Mouse (Mus musculus) CD4-positive, CD25-positive, alpha-beta regulatory T cell, adult 4 months (primary cell): ENCODE data around the gene Fkrp. TPM values are rescaled to one million over a fixed set of nuclear protein-coding genes. Genes with fewer than 3 reads are reported as not detected.
A peak's percentile ranks its signal among the peaks of the same experiment; 100 is the strongest.

ENCODE experiments used
- ATAC-seq: one replicate; pipeline ENCODE4 v1.8.0; 2017
- polyA plus RNA-seq, 2 experiments: library from polyadenylated mRNA; unstranded; fragments of 100-300 nt; shearing (Covaris generic); gene quantifications; one replicate each; pipeline ENCODE4 v1.2.1; 2017

The Fkrp gene
- polyA plus RNA-seq, 2 experiments from 2014 or later, result 6.8 to 11.2 TPM

DNA sequence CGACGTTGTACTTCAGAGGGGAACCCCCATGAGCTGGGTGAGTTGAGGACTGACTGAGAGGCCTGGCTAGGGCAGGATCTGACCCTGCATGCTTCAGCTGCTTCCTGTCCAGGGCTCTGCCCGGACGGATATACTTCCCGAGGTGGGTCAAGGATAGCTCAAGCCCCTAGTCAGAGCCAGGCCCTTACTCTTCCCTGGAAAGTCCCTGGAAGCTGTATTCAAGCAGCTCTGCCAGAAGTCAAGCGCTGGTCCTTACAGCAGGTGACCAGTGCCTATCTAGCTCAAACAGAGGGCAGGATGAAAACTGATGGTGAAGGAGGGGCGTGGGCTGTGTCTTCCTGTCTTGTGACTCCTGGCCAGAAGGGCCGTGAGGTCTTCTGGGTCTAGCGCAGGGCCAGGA lies 13.9 kb upstream of the Fkrp start:
- ATAC-seq, result no peak

DNA sequence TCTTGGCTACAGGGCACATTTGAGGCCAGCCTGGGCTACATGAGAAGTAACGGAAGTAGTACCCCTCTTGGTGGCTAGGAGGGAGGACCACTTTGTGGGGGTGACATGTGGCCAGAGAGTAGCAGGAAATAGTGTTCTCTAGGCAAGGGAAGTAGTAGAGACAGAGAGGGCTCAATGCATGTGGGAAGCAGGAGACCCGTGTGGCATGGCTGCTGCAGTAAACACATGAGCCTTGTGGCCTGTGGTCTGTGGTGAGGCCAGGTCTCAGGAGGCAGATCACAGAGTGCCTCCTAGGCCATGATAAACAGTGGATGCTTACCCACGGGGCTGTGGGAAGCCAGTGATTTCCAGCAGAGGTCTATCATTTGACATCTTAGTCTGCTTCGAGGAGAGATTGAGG lies 10.7 kb upstream of the Fkrp start:
- ATAC-seq, result no peak

DNA sequence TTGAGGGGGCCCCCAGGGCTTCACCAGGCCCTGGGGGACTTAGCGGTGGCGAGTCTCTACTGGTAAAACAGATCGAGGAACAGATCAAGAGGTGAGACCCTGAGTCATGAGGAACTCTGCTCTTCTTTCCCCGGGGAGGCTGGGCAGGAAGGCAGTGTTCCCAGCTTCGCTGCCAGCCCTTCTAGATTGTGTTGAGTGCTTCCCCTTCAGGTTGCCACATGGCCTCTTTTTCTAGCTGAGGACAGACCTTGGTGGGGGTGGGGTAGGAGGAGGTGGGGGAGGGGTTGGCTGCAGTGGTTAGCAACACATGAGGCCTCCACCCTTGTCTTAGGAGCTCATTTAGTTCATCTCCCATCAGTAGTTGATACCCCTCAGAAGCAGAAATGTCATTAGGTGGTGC lies 10.0 kb upstream of the Fkrp start:
- no peak for ATAC-seq

DNA sequence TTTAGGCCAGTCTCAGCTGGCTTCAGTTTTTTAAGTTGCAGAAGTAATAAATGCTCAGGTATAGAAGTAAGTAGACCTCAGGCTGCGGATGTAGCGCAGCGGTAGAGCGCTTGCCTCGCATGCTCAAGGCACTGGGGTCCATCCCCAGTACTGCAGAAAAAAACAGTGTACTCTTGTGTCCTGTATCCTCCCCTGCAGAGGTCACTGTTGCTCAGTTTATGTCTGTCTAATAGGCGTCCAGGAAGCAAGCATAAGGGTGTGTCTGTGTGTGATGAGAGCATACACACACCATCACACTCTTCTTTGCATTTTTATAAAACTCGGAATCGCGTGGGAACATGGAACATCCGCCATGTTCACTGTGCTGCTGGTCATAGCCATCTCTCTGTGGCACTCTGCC lies 9.3 kb upstream of the Fkrp start:
- peak; percentile 95 for ATAC-seq

DNA sequence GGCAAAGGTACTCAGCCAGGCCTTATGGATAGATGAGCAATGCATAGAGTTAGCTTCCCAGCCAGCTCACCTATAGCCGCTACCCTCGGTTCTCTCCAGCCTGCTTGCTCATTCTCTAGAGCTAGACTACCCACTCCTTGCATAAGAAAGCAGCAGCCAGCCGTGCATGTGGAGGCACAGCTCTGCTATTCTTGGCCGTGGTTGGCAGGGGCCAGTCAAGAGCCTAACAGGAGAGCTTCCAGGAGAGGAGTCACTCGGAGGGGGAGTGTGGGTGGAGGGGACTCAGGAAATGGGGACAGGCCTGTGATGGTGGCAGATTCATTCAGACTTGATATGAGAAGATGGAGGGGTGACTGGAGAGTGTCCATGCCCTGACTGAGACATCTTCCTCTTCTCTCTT lies 7.2 kb upstream of the Fkrp start:
- no peak for ATAC-seq

DNA sequence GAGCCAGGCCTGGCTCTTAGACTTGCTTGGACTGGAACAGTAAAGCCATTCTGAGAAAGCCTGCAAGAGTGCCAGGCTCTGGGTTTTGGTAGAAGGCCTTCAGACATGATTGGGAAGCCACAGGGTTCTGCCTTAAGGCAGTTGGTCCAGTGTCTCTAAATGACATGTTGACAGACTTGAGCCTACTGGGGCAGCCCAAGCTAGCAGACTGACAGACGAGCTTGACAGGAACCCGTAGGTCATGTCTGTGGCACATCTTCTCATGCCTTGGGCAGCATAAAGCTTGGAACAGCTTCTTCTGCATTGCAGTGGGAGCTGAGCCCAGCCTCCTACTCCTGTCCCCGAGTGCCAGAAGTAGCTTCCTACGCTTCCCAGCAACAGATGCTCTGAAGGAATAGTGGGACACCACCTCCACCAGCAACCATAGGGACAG lies 5.2 kb upstream of the Fkrp start:
- ATAC-seq, result no peak

DNA sequence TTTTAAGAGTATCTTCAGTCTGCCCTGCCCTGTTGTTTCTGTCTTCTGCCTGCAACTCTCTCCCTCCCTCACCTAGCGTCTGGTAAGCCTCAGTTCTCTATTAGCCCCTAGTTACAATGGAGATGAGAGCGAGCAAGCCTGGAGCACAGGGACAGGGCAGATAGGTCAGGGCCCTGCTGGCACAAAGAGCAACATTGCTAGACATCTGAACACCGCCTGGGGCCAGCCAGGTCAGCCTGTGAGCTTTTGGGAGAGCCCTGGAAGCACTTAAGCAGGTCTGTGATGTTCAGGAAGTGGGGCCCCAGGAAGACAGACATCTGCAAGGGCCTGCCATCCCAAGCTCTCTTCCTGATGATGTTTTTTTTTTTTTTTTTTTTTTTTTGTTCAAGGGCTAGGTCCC lies 4.6 kb upstream of the Fkrp start:
- no peak for ATAC-seq

DNA sequence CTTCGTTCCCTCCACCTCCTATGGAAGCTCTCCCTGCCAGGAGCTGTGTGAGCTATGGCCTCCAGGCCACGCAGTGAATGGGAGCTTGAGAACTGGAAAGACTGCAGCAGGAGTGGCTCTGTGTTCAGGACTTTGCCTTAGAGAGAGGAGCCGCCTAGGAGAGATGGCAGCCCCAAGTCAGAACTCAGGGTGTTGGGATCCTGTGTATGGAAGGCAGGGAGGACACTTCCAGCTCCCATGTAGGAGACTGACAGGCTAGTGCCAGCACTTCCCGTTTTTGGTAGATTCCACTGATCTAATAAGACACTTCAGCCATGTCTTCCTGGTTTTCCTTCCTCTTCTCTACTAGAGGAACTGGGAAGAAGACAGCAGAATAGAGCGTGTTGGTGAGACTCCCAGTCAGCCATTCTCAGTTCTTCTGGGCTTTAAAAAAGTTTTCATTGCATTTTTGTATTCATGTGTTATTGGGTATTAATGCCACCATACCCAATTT lies 3.8 kb upstream of the Fkrp start:
- ATAC-seq, result no peak

DNA sequence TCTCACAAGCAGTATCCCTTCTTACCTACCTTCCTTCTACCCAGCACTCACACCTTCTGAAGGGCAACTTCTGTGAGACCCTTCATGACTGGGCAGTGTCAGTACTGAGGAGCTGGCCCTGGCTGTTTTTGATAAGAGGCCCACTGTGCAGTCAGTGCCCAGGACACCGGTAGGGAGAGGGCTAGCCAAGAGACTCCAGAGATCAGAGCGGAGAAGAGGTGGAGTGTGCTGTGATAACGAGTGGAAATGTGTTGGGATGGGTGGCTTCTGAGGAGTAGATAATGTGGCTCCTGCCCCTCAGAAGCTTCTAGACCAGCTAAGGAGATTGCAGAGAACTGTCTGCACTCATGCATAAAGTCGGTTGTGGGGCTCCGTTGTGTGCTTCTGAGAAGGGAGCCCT lies 3.3 kb upstream of the Fkrp start:
- ATAC-seq, result no peak

DNA sequence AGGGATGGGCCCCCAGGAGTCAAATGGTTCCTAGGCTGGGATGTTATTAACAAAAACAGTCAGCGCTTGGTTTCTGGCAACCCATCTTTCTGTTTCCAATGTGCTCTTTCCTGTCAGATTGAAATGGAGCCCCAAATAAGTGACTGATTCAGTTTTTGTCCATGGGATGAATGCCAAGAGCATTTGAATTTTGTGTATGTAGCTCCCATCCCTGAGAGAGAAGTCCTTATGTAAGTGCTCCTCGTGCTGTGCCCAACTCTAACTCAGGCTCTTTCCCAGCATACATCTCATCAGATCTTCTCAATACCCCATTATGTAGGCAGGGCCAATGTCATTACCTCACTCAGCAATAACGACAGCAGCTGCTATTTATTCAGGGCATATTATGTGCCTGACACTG lies 1.2 kb upstream of the Fkrp start:
- ATAC-seq, result no peak

DNA sequence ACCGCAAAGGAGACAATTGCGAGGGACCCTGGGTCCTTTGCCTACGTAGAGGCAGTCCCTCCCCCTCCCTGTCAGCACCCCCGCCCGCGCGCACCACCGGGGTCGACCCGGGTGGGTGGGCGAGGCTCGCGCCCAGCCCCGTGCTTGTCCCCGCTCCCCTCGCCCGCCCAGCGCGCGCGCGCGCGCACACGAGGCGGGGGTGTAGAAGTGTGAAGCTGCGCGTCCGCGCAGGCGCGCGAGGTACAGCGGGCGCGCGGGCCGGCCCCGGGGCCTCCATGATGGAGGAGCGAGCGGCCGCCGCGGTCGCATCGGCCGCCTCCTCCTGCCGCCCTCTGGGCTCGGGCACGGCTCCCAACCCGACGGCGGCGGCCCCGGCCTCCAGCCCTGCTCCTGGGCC lies 456 bp downstream of the Fkrp start:
- ATAC-seq, result peak; percentile 82

DNA sequence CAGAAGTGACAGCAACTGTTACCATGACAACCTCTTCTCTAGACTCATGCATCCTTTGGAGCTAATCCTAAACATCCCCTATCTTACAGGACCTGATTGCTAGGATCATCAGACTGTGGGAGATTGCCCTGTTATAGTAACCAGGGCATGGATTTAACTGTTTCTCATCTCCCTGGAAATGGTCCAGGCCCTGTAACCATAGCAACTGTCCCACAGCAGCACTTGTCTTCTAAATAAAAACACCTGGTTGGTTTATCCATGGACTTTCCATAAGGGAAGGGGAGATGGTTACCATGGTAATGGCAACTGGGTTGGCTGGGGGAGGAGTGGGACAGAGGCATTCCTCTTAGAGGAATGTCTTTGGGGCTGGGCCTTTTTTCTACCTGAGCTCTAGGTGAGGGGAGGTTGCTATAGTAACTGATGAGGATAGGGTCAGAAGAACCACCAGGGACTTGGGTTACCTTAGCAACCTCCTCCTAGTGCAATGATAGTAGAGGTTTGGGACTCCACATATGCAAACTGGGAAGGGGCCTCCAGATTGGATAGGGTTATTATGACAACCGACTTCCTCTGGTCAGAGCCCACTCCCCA lies 1.1 kb downstream of the Fkrp start, which contains the start of gene Strn4:
Gene Strn4 (plus strand): TSS at position 539 of the 591 bp plus-strand sequence.
- no peak for ATAC-seq

DNA sequence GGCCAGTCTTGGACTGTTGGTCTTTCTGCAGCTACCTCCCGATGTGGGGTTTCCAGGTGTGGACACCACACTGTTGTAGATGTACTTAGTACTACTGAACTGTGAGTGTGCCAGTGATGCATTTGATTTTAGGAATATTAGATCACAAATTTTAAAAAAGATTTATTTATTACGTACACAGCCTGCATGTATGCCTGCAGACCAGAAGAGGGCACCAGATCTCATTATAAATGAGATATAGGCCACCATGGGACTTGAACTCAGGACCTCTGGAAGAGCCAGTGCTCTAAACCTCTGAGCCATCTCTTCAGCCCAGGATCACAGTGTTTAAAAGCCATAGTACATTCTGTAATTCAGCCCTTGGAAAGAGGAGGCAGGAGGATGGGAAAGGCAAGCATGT lies 4.0 kb downstream of the Fkrp start:
- no peak for ATAC-seq

DNA sequence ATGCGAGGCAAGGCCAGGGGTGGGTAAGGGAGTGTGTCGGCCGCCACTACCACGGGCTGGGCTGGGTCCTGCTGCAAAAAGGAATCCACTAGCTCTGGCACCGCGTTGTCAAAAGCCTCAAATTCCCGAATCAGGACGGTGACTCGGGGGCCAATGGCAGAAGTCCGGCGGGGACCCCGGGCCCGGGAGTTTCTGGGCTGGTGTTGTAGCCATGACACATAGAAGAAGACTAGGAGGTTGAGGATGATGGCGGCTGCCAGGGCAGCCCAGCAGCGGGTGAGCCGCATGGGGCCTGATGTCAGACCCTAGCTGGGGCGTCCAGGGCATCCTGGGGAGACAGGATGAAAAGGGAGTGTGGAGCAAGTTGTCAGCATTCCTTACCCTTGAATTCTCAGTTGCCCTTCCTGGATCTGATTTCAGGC lies 4.9 kb downstream of the Fkrp start:
- ATAC-seq, result no peak

DNA sequence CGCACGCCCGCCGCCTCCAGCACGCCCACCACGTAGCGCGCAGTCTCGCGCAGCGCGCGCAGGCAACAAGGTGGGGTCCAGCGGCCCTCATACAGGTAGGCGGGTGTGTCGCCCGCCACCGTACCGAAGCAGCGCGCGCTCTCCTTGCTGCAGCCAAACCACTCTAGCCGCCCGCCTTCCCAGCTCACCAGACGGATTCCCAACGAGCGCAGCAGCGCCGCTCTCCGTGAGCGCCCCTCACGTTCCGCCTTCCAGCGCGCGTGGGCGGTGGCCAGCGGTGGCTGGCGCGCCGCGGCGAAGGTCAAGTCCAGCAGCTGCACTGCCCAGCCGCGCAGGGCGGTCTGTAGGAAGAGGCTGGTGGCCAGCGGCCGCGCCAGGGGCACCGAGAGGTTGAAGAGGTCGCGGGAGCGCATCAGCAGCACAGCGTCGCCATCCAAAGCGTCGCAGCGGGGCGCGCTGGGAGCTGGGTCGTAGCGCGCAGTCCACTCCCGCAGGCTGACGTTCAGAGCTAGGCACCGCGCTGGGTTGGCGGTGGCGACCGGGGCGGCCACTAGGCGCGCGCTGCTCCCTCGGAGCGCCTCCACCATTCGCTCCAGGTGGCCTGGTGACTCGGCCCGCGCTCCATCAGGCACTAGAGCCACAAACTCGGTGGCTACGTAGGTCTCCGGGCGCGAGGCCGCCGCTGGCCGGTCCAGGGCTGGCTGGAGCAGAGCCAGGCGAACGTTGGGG lies 5.4 kb downstream of the Fkrp start:
- no peak for ATAC-seq

DNA sequence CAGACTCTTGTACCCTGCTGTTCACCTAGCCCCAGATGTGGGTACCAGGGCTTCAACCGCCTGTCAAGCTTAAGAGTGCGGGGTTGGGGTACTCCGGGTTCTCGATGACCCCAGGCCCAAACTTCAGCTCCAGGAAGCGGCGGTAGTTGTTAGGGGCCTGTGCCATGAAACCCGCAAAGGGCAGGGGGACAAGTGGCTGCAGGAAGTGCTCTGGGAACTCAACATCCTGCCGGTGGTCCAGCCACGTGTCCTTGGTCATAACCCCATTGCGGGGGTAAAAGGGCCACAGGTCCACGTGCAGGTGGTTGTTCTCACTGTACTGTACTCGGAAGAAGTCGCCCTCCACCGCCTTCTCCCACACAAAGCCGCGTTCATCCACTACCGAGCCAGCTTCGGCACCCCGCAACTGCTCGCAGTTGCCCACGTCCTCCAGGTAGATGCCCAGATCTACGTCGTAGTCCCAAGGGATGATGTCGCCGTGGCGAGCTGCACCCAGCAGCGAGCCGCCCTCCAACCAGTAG lies 6.1 kb downstream of the Fkrp start:
- no peak for ATAC-seq

DNA sequence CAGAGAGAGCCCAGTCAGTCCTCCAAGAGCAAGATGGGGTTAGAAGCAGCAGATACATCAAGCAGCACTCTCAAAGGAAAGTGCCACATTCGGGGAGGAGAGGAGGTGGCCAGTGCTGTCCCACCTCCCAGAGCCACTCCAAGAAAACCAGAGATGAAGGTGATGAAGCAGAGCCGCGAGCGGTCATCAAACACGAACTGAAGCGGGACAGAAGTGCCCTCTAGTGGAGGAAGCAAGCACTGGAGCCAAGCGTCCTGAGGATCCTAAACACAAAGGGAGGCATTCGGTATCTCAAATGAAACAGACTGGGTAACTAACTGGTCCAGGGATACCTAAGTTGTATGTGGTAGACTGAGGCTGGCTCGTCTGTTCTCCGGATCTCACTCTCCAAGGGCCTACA lies 6.8 kb downstream of the Fkrp start:
- ATAC-seq, result peak; percentile 63

DNA sequence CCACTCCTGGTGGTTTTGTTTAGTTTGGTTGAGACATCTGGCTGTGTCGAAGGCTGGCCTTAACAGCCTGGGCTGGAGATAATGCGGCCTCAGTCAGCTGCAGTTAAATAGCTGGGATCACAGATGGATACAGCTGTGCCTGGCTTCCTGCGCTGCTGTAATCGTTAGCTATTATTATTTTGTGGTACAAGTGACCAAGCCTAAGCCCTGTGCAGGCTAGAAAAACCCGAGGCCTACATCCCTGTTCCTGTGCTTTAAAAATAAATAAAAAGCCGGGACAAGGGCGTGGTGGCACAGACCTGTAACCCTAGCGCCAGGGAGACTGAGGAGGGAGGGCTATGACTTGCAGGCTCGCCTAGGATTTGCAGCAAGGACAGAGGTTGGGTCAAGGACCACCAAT lies 7.9 kb downstream of the Fkrp start:
- ATAC-seq, result no peak

DNA sequence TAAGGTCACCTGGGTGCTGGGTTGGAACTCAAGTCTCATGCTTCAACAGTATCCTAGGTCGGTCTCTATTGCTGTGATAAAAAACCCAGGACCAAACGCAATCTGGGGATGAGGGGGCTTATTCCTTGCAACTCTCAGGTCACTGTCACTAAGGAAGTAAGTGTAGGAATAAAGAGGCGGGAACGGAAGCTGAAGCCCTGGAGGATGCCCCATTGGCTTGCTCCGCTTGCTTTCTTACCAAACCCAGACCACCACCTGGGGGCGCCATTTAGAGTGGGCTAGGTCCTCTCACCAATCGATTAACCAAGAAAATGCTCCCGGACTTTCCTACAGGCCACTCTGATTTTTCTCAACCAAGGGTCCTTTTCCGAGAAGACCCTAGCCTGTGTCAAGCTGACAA lies 8.6 kb downstream of the Fkrp start:
- ATAC-seq, result no peak

DNA sequence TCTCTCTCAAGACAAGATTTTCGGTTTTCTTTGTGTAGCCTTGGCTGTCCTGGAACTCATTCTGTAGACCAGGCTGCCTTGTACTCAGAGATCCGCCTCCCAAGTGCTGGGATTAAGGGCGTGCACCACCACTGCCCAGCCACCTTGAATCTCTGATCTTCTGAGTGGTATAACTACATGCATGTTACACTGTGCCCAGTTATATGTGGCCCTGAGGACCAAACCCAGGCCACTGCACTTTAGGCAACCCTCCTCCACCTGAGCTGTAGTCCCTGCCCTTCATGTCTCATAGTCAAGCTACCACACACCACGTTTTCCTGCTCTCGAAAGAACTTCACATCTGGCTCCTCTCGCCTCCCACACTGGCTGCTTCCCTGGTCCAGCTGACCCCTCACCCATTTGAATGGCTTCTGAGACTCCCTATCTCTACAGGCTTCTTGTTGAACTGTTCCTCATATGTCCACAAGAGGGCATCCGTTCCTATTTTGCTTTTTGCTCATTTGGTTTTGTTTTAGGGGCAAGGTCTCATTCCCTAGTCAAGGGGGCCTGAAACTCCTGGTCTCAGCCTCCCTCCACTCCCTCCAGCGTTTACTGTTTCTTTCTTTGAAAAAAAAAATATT lies 12.0 kb downstream of the Fkrp start:
- peak; percentile 64 for ATAC-seq

DNA sequence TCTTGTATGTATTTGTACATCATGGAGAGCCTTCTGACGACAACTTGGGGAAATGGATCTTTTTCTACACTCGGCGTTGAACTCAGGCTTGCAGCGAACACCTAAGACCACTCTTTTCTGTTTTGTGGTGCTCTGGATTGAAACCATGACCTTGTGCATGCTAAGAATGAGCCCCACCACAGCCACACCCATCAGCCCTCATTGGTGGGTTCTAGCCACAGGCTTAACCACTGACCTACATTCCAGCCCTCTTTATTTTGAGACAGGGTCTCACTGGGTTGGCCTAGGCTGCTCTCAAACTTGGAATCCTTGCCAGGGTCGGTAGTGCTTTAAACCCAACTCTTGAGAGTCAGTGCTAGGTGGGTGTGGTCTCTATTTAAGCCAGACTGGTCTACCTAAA lies 21.6 kb downstream of the Fkrp start:
- ATAC-seq, result no peak

DNA sequence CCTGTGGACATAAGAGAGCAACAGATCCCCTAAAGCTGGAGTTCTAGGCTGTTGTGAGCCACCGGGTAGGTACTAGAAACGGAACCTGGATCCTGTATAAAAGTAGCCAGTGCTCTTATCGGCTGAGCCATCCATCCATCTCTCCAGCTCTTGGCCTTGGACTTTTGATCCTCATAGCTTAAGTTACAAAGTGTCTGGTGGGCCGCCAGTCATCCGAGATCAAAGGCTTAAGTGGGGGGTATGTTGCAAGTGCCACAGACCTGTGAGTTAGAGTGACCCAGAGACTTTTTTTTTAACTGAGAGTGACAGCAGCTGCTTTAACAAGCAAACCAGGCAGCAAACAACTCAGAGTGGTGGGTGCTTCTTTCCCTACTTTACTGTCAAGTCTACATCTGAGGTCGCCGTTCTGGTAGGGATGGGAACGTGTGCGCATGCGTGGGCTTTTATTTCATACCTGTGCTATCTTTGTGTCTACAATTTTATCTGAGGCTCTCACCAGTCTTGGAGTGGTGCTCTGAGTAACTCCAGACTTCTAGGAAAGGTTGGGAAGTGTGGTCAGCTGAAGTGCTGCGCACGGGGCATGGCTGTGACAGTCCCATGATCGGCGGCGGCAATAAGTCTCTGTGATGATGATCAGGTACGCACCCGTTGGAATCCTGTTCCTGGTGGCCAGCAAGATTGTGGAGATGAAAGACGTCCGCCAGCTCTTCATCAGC lies 23.4 kb downstream of the Fkrp start:
- ATAC-seq, result no peak

DNA sequence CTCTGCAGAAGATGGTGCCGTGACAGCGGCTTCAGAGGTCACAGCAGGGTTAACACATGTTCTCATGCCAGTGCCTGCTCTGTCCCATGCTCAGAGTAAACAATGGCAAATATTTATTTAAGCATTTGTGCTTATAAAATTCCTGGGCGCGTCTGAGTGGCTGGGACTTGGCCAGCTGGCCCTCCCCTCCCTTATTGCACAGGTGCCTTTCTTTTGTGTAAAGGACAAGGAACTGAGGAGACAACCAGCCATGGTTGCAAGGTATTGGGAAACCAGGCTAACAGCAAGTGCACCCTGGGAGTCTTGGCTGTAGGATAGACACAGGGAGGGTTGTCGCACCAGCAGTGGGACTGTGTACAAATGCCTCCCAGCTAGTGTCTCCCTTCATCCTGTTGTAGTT lies 24.2 kb downstream of the Fkrp start:
- no peak for ATAC-seq
